Mouse (Mus musculus) gastrocnemius, adult 2 months (tissue): ENCODE data around the gene Card10. TPM values are rescaled to one million over a fixed set of nuclear protein-coding genes. Genes with fewer than 3 reads are reported as not detected.

Source experiments
- DNase-seq: peaks from one replicate; pipeline ENCODE4 v3.0.0; 2022
- H3K27ac ChIP-seq: fragments of 200-600 bp; 2 replicates; pipeline ENCODE4 v1.8.1; 2022; ENCODE audit warnings: mild to moderate bottlenecking
- H3K4me3 ChIP-seq: fragments of 200-600 bp; 2 replicates; pipeline ENCODE4 v1.8.1; 2022; ENCODE audit warnings: mild to moderate bottlenecking, moderate library complexity
- CTCF ChIP-seq: fragments of 200-600 bp; IDR thresholded peaks from 2 replicates; pipeline ENCODE4 v1.8.1; 2022; ENCODE audit warnings: antibody characterized with exemption, mild to moderate bottlenecking, moderate library complexity
- intact Hi-C: fragments of 180-260 bp; cut with DNase I; formaldehyde crosslinking; loops from one replicate; pipeline ENCODE4 v1.15.1; 2025
- total RNA-seq, 2 experiments: library from RNA; stranded (reverse); gene quantifications; 2 replicates each; pipeline ENCODE4 v1.2.3; 2021

The Card10 gene
- total RNA-seq, 2 experiments from 2014 or later = 6.1 to 6.8 TPM

DNA sequence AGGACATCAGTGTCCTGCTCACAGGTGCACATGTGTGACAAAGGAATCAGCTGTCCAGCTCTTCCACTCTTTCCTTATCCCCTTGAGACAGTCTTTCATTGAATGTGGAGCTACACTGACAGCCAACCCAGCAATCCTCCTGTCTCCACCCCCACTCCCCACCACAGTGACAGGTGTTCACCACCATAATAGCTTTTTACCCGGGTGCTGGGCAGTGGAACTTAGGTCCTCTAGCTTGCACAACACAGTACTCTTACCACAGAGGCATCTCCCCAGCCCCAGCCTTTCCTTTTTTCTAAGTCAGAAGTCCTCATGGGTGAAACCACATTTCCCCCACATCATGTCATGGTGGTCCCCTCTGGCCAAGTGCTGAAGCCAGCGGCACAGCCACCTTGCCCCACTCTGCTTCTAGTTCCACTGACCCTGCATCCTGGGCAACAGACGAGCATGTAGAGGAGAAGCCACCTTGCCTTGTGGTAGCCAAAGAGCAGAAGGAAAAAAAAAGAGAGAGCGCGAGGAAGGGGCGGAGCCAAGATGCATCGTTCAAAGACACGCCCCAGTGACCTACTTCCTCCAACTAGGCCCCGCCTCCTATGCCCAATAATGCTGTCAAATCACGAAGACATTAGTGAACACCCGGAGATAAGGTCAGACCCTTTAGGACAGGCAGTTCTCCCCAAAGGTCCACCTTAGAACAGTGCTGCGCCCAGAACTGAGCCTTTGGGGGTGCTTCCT, 72.4 kb downstream of the Card10 start:
- TF ChIP-seq CTCF = no peak
- no peak overlapping the region for H3K4me3 ChIP-seq
- no peak overlapping the region for H3K27ac ChIP-seq
- intact Hi-C loops = no loop called here
- no peak for DNase-seq

DNA sequence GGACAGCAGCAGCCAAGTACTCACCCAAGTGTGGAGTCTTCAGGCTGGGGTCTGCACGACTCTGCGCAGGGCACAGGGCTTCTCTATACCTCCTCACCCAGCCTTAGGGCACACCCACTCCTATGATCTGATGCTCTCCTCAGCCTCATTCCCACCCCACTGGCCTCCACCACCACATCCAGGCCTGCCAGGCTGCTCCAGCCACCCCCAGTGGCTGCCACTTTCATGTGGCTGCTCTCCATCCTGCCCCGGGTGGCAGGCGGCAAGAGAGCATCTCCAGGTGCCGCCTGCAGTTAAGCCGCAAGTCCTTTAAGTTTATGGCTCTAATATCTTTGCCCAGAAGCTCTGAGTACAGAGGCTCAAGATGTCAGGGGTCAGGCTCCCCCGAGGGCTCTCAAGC, 76.1 kb downstream of the Card10 start:
- Histone ChIP-seq H3K27ac (no peak overlapping the region), H3K4me3 (no peak overlapping the region)
- no peak for TF ChIP-seq CTCF
- DNase-seq = no peak
- intact Hi-C loops = no loop called here

Other genes starting within 250 kb of the Card10 start
- 1 to 10 TPM; 1.4 to 1.7 TPM for gene Rac2, start 230.3 kb downstream of the Card10 start, total RNA-seq
- 1 to 10 TPM; 1.9 TPM for gene Cyth4, start 206.0 kb downstream of the Card10 start, total RNA-seq
- under 1 TPM in 1 of 2 experiments, not detected in 1; 0.03 TPM for gene Elfn2, start 84.3 kb downstream of the Card10 start, total RNA-seq
- gene Mfng, start 29.6 kb downstream of the Card10 start, total RNA-seq = 1 to 10 TPM; 2.6 to 3.1 TPM
- 1 to 10 TPM; 8.5 to 10.0 TPM for gene Cdc42ep1, start 39.6 kb upstream of the Card10 start, total RNA-seq
- gene Lgals2, start 52.5 kb upstream of the Card10 start, total RNA-seq = not detected
- 10 to 100 TPM; 43.1 to 45.7 TPM for gene Gga1, start 74.1 kb upstream of the Card10 start, total RNA-seq
- gene Gm49510, start 96.6 kb upstream of the Card10 start, total RNA-seq = under 1 TPM in 1 of 2 experiments, not detected in 1; 0.13 TPM
- 1 to 10 TPM; 1.4 to 2.0 TPM for gene Sh3bp1, start 96.7 kb upstream of the Card10 start, total RNA-seq
- 1 to 10 TPM; 1.1 to 1.4 TPM for gene Pdxp, start 110.9 kb upstream of the Card10 start, total RNA-seq
- gene Lgals1, start 123.7 kb upstream of the Card10 start, total RNA-seq = 100 to 1,000 TPM; 197 to 272 TPM
- gene Nol12, start 131.9 kb upstream of the Card10 start, total RNA-seq = 10 to 100 TPM; 20.6 to 22.3 TPM
- 10 to 100 TPM; 33.2 to 36.6 TPM for gene Triobp, start 144.7 kb upstream of the Card10 start, total RNA-seq
- gene H1f0, start 225.4 kb upstream of the Card10 start, total RNA-seq = 10 to 100 TPM; 71.8 to 76.8 TPM
- not detected for gene Galr3, start 238.8 kb upstream of the Card10 start, total RNA-seq